Mouse (Mus musculus): Measurements from ENCODE around the gene Tns1.

Tns1 gene

DNA sequence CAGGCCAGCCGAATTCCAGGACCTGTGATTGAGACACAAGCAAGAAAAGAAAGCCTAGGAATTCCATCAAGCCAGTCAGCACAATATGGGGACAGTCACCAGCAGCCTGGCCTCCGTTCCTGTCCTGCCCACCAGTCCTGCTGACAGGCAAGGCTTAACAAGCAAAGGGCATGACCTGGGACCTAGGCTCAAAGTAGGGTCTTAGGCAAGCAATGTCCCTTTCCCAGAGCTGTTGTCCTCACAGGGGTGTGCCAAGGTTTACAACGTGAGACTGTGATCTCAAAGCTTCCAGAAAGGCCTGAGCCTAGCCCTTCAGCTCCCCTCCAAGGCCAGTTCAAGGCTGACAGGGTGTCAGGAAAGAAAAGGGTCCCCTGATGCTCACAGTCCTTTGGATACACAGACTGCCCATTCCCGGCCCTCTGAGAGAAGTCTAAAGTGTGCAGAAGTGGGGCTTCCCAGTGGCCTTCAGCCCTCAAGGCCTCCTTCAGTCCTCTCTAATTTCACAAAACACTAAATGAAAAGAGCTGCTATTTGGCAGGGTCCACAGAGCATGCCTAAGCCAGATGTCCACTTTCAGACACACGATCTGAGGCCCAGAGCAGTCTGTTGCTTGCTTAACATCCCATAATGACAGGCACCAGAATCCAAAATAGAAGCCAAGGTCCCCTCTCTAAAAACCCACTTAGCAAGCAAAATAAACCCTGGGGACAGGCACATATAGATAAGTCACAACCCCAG, 131.9 kb downstream of the Tns1 start:
- no peak for DNase-seq (ENCODE audit: low read depth, low spot score)

DNA sequence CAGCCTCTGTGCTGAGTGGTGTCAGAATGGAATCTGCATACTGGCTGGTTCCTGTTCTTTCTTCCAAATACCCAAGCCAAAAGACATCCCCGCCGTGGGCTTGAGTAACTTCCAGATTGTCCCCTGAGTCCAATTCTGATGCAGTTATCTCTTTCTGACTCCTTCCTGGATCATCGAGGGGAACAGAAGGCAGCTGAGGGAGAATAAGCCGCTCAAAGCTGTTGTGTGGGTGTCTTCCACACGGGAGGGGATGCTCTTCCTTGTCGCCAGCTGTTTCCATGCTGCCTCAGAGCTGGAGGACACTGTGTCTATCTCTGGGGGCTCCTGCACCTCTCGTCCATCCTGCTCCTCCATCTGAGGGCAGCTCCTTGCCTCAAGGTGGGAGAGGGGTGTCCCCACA, 133.0 kb downstream of the Tns1 start:
- no peak for DNase-seq (ENCODE audit: low read depth, low spot score)

DNA sequence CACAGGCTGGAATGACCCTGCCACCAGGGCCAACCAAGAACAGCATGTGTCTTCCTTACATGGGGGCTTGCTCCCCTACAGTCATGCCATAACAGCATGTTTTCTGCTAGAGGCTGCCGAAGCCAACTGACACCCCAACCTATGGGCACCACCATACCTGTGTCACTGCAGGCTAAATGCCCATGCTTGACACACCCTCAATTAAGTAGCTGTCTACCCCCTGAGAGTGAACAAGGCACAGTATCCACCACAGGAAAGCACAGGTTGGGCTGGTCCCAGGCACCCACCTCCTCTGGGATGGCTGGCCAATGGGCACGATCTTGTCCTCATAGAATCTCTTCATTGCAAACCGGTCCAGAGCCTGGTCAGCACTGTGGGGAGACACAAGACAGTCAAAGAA, 134.2 kb downstream of the Tns1 start:
- no peak for DNase-seq (ENCODE audit: low read depth, low spot score)

DNA sequence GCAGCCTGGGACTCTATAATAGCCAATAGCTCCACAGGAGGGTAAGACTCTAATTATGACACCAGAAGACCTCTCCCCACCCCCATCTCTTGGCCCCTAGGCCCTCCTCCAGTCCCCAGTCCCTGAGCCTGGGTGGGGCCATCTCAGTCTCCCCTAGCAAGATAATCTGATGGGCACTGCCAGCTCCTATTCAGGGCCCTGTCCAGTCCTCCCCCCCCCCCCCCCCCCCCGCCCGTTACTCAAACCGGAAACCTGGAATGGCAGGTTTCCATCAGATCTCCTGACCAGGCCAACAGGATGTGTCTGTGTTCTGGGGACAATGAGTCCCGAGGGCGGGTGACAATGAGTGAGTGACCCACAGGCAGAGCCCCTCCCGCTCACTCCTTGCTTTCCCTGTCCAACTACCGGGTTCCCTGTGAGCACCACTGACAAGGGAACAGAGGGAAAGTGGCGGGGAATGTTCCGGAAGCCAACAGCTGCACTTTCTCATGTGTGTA, 136.5 kb downstream of the Tns1 start:
- no peak for DNase-seq (ENCODE audit: low read depth, low spot score)

DNA sequence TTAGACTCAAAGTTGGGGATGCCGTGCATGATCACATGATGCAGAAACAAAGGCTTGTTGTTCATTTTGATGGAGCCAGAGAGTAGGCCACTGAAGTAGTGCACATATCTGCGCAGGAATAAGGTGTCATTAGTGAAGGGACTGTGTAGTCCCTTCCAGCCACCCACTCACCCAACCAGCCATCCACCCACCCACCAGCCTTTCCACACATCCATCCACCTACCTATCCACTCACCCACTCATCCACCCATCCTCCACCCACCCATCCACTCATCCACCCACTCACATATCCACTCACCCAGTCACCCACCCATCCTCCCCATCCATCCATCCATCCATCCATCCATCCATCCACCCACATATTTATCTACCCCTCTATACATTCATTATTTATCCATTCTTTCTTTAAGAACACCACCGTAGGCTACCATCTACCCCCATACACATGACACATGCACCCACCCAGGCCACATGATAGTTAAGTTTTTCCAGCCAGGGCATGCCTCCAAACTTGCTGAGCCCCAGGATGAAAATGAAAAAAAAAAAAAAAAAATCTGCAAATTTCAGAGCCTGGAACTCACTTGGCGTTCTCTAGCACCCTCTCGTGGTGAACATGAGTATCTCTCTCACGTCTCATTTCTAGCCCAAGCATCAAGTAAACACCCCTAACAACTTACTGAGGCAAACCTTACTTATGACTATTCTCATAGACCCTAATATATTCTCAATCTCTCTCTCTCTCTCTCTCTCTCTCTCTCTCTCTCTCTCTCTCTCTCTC, 137.8 kb downstream of the Tns1 start:
- DNase-seq (ENCODE audit: low read depth, low spot score) = peak; percentile 67

DNA sequence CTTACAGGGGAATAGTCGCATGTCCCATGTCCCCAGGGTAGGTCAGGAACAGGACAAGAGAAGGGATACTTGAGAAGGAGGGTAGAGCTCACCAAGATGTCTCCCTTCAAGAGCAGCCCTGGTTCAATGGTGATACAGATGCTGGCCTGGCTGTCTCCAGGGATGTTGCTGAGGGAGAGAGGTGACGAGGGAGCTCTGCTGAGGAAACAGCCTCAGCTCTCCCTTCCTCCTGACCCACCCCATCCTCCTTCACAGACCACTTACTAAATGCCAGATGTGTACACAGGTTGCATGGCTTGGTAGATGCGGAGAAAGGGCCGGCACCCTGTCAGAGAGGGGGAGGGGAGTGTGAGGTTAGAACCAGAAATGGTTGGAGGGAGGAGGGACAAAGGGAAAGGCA, 138.6 kb downstream of the Tns1 start:
- DNase-seq (ENCODE audit: low read depth, low spot score) = no peak

DNA sequence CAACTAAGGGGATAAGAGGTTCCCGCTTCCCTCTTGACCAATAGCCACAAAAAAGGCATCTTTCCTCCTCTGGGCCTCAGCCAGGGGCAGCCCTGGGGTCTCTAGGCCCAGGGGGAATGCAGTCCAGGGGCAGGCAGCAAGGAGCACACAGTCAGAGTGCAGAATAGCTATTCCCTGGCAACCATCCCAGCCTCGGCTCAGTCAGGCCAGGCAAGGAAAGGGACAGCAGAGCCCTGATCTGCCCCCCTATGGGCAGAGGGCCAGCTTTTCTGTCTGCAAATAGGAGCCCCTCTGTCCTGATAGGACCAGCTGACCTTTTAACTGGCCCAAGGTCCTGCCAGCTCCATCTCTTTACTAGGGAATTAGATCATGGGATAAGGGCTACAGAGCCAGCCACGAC, 145.0 kb downstream of the Tns1 start:
- no peak for DNase-seq (ENCODE audit: low read depth, low spot score)

DNA sequence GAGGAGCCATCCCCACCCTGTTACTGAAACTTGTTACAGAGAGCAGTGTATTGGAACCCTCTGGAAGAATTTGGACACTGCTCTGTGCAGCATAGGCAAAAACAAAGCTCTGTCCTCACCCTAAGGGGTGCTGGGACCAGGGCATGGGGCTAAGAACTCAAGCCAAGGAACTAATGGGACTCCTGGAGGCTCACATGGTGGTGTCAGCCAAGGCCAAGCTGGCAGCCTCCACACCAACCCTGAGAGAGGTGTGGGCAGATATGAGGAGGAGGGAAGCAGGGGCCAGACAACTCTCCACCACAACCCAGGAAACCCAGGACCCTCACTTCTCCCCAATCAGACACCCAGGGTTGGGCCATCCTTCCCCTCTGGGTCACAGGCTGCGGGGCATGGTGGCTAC, 145.7 kb downstream of the Tns1 start:
- DNase-seq (ENCODE audit: low read depth, low spot score) = no peak

DNA sequence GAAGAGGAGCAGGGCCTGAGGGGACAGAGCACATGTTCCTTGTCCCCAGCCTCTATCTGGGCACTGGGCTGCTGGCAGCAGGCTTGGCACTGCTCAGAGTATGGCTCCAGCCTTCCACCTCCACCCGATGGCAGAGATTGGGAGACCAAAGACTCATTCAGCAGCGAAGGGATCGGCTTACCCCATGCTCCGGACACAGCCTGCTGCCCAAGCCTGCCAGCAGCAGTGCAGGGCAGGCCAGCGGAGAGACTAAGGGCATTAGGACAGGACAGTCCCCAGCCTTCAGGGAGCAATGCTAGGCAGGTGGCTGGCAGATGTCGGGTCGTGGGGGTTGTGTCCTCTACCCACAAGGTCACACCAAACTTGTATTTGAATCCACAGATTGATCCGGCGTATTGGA, 150.3 kb downstream of the Tns1 start:
- DNase-seq (ENCODE audit: low read depth, low spot score) = no peak

DNA sequence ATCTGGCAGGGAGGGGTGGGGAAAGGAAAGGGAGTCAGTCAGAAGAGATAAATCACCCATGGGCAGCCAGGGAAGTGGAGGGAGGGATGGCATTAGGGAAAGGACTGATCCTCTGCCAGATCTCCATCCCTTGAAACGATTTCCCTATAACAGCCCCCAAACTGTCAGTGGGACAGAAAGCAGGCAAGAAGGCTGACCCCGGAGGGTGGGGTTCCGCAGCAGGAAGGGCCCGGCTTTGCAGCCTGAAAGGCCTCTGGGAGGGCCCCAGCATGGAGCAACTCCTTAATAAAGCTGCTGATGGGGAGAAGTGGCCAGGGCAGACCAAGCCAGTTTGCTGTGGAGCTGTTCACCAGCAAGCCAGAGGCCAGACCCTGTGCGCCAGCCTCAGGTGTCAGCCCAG, 151.5 kb downstream of the Tns1 start:
- no peak for DNase-seq (ENCODE audit: low read depth, low spot score)

DNA sequence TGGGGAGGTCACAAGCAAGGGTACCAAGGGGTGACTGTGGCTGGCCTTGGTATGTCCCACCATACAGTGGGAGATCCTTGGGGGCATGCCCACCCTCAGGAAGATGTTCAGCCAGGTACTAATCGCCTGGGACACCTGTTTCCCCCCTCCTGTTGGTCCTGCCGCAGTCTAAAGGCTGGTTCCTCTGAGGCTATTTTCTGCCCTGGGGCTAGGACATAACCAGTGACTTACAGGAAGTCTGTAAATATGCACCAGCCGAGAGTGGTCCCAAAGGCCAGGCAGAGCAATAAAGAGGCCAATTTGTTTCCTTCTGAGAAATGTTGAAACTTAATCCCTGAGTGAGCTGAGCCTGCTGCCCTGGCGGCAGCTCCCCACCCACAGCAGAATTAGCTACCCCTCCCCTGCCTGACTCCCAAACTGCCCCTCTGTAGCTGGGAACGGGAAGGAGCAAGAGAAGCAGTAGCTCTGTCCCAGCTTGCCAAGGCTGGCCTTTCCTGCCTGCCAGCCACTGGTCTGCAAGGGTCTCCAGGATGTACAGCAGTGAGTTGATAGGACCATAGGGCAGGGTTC, 154.0 kb downstream of the Tns1 start:
- no peak for DNase-seq (ENCODE audit: low read depth, low spot score)

DNA sequence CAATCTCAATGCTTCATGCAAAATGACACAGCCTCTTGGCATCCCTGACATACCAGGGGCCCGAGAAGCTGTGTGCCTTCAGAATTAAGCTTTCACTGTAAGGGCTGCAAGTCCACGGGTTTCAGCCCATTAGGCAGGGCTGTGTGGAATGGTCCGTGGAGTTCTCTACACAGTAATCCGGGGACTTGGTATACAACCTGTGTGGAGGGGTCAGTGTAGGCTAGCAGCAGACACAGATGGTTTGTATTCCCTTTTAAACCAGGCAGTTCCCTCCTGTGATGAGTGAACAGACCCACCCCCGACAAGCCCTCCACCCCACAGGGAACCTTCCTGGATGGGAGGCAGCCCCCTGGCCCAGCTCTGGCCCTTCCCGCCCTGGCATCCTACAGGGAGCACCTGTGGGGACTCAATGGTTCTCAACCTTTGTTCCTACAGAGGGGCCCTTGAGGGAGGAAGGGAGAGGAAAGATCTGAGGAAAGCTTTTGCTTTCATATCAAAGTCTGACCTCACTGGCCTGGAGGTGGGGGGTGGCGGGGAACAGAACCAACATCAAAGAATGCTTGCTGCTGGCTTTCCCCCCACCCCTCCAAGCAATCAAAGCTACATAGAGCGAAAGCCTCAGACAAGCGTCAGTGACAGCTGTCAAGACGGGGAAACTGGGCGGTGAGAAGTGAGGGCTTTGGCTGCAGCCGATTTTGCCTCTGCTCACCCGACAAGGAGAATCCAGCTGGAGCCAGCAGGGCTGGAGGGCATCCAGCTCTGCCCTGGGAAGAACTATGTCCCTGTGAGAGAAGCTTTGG, 155.3 kb downstream of the Tns1 start:
- DNase-seq (ENCODE audit: low read depth, low spot score) = no peak

DNA sequence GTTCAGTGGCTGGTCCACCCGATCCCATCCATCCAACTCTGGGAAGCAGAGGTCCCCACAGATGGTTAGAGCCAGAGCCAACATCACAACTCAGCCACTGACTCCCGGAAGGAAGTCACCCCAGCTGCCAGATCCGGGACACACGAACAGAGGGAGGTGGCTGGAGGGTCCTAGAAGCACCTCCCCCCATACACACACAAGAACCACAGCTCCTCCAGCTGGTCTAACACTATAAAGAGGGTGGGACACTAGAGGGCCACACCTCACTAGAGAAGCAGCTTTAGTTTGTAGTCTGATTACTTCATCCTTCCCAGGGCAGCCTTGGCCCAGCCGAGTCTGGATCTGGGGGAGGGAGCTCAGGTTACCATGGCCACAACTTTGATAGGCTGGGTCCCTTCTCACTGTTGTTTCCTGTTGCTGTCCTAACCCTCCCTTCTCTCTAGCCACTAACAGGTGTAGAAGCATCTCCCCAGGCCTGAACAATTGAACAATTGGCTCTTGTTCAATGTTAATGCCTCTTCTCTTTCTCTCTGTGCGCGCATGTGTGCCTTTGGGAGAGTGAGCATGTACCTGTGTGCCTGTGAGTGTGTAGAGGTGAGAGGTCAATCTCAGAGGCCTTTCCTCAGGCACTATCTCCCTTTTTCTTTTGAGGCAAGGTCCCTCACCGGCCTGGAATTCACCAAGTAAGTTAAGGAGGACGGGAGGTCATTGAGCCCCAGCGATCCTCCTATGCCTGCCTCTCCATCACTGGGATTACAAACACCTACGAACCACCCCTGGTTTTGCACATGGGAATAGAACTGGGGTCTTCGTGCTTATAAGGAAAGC, 157.6 kb downstream of the Tns1 start:
- DNase-seq (ENCODE audit: low read depth, low spot score) = no peak

DNA sequence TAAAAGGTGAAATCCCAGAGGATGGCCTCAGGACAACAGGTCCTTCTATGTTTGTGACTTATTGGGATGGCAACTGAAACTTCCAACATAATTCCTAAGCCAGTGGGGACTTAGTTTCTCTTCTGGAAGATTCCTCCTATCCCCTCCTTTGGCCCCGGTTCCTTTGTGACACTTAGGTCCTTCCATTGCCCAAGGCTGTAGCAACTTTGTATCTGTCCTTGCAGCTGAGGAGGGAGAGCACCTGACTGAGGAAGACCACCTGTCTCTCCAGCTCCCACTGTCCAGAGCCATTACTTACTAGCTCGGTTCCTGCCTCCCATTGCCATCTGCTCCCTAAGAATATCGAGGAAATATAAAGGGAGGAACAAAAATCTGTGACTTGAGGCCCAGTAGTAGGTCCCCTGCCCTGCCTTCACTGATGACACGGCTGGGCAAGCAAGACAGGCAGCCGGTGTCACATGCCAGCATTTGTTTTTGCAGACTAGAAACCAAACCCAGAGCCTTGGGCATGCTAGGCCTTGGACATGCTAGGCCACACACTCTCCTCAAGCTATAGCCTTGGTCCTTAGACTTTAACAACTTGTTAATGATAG, 160.0 kb downstream of the Tns1 start:
- no peak for DNase-seq (ENCODE audit: low read depth, low spot score)

DNA sequence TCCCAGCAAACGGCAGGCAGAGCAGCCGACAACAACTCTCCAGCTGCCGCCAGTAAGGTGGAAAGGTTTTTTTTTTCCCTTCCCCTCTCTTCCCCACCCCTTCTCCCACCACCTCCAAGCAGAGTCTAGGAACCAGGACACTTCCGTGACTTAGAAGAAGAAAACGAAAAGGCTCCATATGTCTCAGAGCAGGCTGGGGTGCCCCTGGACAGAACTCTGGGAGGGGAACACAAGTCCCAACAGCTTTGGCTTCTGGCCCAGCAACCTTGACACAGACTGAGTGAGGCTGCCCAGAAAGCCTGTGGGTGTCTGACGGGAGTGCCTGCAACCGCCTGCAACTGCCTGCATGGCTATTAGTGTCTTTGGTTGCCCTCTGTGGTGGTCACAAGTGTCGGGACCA, 160.6 kb downstream of the Tns1 start:
- no peak for DNase-seq (ENCODE audit: low read depth, low spot score)

DNA sequence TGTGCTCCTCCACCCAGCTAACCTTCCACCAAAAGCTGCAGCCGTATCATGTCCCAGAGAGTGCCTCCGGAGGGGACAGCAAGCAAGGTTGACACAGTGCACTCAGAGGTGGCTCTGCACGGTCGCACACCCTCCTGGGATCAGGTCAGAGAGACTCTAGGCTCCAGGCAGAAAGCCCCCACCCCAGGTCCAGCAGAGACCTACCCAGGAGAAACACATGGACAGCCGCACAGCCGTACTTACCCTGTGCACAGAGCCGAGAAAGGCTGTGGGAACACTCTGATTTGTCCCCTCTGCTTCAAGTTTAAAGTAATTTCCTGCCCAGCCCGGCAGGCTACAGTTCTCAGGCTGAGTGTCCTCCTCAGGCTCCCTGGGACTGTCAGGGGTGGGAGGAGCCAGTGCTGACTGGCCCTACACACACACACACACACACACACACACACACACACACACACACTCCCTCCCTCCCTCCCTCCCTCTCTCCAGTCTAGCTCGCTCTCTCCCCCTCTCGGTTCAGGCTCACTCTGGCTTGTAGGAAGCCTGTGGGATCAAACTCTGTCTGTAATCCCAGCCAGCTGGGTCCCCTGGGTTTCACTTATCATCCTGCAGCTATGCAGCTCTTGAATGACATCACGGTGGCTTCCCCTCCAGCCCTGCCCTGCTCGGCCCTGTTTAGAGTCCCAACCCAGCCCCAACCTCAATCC, 161.4 kb downstream of the Tns1 start:
- peak; percentile 63 for DNase-seq (ENCODE audit: low read depth, low spot score)

DNA sequence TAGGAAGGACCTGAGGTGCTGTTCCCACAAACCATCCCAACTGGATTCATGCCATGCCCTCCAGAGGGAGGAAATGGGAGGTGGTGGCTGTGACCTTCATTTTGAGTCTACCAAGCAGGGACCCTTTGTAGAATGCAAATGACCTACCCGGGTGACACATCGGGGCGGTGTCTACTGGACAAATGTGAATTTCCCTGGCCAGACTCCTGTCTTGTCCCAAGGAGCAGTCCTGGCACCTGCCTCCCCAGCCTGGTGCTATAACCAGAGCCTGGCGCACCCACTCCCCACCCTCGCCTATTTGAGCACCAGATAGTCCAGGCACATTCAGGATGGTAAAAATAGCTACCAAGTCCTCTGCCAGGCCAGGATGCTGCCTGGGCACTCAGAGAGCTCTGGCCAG, 162.2 kb downstream of the Tns1 start:
- DNase-seq (ENCODE audit: low read depth, low spot score) = no peak

DNA sequence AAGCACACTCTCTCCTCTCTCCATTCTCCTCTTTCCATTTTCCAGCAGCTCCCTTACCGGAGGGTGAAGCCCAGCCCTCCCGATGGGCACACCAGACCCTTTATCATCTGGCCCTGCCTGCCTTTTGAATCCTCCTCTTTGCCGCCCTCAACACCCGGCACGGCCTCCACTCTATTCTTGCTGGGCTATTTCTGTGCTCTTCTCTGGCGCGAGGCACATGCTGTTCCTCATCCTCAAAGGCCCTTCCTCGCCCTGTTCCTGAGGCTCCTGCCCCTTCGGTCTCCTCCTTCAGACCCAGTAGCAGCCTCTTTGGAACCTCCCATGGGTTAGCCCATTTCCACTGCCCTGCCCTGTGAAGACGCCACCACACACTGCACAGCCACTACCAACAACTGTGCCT, 164.5 kb downstream of the Tns1 start:
- DNase-seq (ENCODE audit: low read depth, low spot score) = no peak

DNA sequence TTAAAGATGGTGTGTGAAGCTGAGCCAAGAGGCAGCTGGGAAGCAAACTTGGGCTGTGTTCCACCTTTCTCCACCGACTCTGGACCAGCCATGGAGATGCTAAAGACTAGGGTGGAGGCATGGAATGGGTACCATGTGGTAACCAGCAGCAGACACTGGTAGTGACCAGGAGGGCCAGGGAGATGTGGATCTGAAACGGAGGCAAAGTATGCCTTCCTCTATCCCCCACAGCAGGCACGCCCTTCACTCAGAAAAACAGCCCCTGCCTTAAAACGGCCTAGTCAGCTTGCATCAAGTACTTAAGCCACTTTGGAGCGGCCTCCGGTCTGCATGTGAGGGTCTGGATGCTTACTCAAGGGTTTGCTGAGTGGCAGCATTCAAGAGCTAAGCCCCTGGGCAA, 164.9 kb downstream of the Tns1 start:
- DNase-seq (ENCODE audit: low read depth, low spot score) = no peak
